In genomic region chr1:168164945-168165344, GRCm38 (mm10) we compare ENCODE assay signal across 13 mouse cellular contexts.
DNase-seq lines count a peak whose midpoint lies in the region; ATAC-seq and TF ChIP-seq lines count a peak whose summit lies in the region.
"Had no signal": no experiment of that assay in that cellular context is flagged by ENCODE, and none has a peak within 500 bp of the region (broad histone marks: within the 10 kb centered on the region; RNA-seq: fewer than 3 reads in every experiment).

No protein-coding gene starts in this region.

- ATAC-seq in forebrain, postnatal 0 days: no peak
- no peak for ATAC-seq in forebrain, embryonic 11.5 days (replicated peaks; ENCODE audit: low FRiP score)
- 0 out of 2 replicates have a peak, but pooled peaks have one; percentile 47 for ATAC-seq in kidney, embryonic 14.5 days (ENCODE audit: low FRiP score, low TSS enrichment)
- ATAC-seq in hindbrain, embryonic 13.5 days (ENCODE audit: low FRiP score): no peak
- ATAC-seq in midbrain, postnatal 0 days (ENCODE audit: low FRiP score): no peak

- no peak overlapping the region for H3K4me2 ChIP-seq in forebrain, postnatal 0 days (ENCODE audit: low read depth)
- no peak overlapping the region for H3K4me2 ChIP-seq in forebrain, embryonic 11.5 days (ENCODE audit: low read depth, low read length, severe bottlenecking)
- H3K4me2 ChIP-seq in kidney, embryonic 14.5 days (replicated peaks; ENCODE audit: low read depth, low read length): no peak overlapping the region
- no peak overlapping the region for H3K4me2 ChIP-seq in hindbrain, embryonic 13.5 days
- H3K4me2 ChIP-seq in midbrain, postnatal 0 days (ENCODE audit: low read depth, low read length, poor library complexity, severe bottlenecking): no peak overlapping the region
- H3K4me2 ChIP-seq: heart, embryonic 11.5 days; lung, embryonic 15.5 days had no signal

- H3K27me3 ChIP-seq in forebrain, postnatal 0 days (ENCODE audit: insufficient read depth, low read length): no peaks in the 10 kb centered on the region
- no peaks in the 10 kb centered on the region for H3K27me3 ChIP-seq in forebrain, embryonic 11.5 days (ENCODE audit: control insufficient read depth, insufficient read depth, low read length)
- H3K27me3 ChIP-seq in kidney, embryonic 14.5 days (ENCODE audit: control insufficient read depth, insufficient read depth, low read length): no peaks in the 10 kb centered on the region
- no peaks in the 10 kb centered on the region for H3K27me3 ChIP-seq in hindbrain, embryonic 13.5 days
- no peaks in the 10 kb centered on the region for H3K27me3 ChIP-seq in midbrain, postnatal 0 days (ENCODE audit: insufficient read depth, low read length)
- H3K27me3 ChIP-seq: lung, embryonic 15.5 days had no signal

- no peak for DNase-seq in forebrain, postnatal 0 days
- no peak for DNase-seq in forebrain, embryonic 11.5 days (ENCODE audit: low spot score)
- DNase-seq in kidney, postnatal 4 days: no peak
- no peak for DNase-seq in midbrain, postnatal 0 days (ENCODE audit: low spot score)
- no peak for DNase-seq in lung, postnatal 25 days (ENCODE audit: low spot score)
- no peak for DNase-seq in ovary, postnatal 14 days (ENCODE audit: low spot score)
- DNase-seq: adrenal gland, adult 2 months; B cell, adult 2 months; cerebellum, adult 18-20 months had no signal

- no peak overlapping the region for H3K9ac ChIP-seq in forebrain, postnatal 0 days
- no peak overlapping the region for H3K9ac ChIP-seq in forebrain, embryonic 11.5 days (ENCODE audit: low read length)
- no peak overlapping the region for H3K9ac ChIP-seq in kidney, embryonic 14.5 days (ENCODE audit: low read depth, low read length)
- H3K9ac ChIP-seq in hindbrain, embryonic 13.5 days: no peak overlapping the region
- H3K9ac ChIP-seq in midbrain, postnatal 0 days (replicated peaks; ENCODE audit: low read length, poor library complexity, severe bottlenecking): no peak overlapping the region
- H3K9ac ChIP-seq: lung, embryonic 15.5 days had no signal

- 84% methylated on average over 3 of the region's 3 CpGs for WGBS in forebrain, postnatal 0 days
- WGBS in forebrain, embryonic 11.5 days: 90% methylated on average over 3 of the region's 3 CpGs
- WGBS in kidney, embryonic 14.5 days: 31% methylated on average over 3 of the region's 3 CpGs
- 76% methylated on average over 3 of the region's 3 CpGs for WGBS in hindbrain, embryonic 13.5 days
- 74% methylated on average over 3 of the region's 3 CpGs for WGBS in midbrain, postnatal 0 days

- peak overlapping the region; percentile 35; the same call in 1 of the 2 replicates for H3K27ac ChIP-seq in forebrain, postnatal 0 days (ENCODE audit: low read depth, low read length)
- no peak overlapping the region for H3K27ac ChIP-seq in forebrain, embryonic 11.5 days (ENCODE audit: low read depth, low read length)
- no peak overlapping the region for H3K27ac ChIP-seq in kidney, embryonic 14.5 days (ENCODE audit: low read depth, low read length)
- peak overlapping the region; percentile 87 for H3K27ac ChIP-seq in hindbrain, embryonic 13.5 days
- H3K27ac ChIP-seq in midbrain, postnatal 0 days (ENCODE audit: low read depth, low read length): peak overlapping the region; percentile 65; the same call in 1 of the 2 replicates
- H3K27ac ChIP-seq: lung, embryonic 15.5 days had no signal

- no peaks in the 10 kb centered on the region for H3K9me3 ChIP-seq in forebrain, postnatal 0 days (ENCODE audit: low read length)
- no peaks in the 10 kb centered on the region for H3K9me3 ChIP-seq in forebrain, embryonic 11.5 days (ENCODE audit: control insufficient read depth, low read length)
- H3K9me3 ChIP-seq in kidney, embryonic 14.5 days (ENCODE audit: control insufficient read depth, low read length): no peaks in the 10 kb centered on the region
- no peaks in the 10 kb centered on the region for H3K9me3 ChIP-seq in hindbrain, embryonic 13.5 days
- no peaks in the 10 kb centered on the region for H3K9me3 ChIP-seq in midbrain, postnatal 0 days (ENCODE audit: low read length)
- H3K9me3 ChIP-seq: lung, embryonic 15.5 days had no signal

- no peak overlapping the region for H3K4me3 ChIP-seq in forebrain, postnatal 0 days (ENCODE audit: low read depth, low read length)
- H3K4me3 ChIP-seq in forebrain, embryonic 11.5 days (ENCODE audit: low read depth, low read length): no peak overlapping the region
- no peak overlapping the region for H3K4me3 ChIP-seq in kidney, embryonic 14.5 days (ENCODE audit: low read length)
- no peak overlapping the region for H3K4me3 ChIP-seq in hindbrain, embryonic 13.5 days
- H3K4me3 ChIP-seq in midbrain, postnatal 0 days (ENCODE audit: low read depth, low read length): no peak overlapping the region
- H3K4me3 ChIP-seq: lung, embryonic 15.5 days had no signal

- H3K36me3 ChIP-seq in forebrain, postnatal 0 days (ENCODE audit: insufficient read depth): peaks cover 7% of the 10 kb centered on the region; the same call in 1 of the 2 replicates
- H3K36me3 ChIP-seq in forebrain, embryonic 11.5 days (ENCODE audit: control insufficient read depth, insufficient read depth, low read length): no peaks in the 10 kb centered on the region
- H3K36me3 ChIP-seq in kidney, embryonic 14.5 days (ENCODE audit: control insufficient read depth, insufficient read depth, low read length): no peaks in the 10 kb centered on the region; the same call in 1 of the 2 replicates
- no peaks in the 10 kb centered on the region; the same call in 1 of the 2 replicates for H3K36me3 ChIP-seq in hindbrain, embryonic 13.5 days
- H3K36me3 ChIP-seq in midbrain, postnatal 0 days (ENCODE audit: insufficient read depth, low read length): no peaks in the 10 kb centered on the region

- TF ChIP-seq CTCF in forebrain, postnatal 0 days (IDR thresholded peaks at IDR 0.05; ENCODE audit: low read depth): no peak
- no peak for TF ChIP-seq CTCF in midbrain, postnatal 0 days (IDR thresholded peaks at IDR 0.05)

- H3K4me1 ChIP-seq in forebrain, postnatal 0 days (ENCODE audit: insufficient read depth): peaks cover 10% of the 10 kb centered on the region
- no peaks in the 10 kb centered on the region; the same call in 1 of the 2 replicates for H3K4me1 ChIP-seq in forebrain, embryonic 11.5 days (replicated peaks; ENCODE audit: control insufficient read depth, insufficient read depth, low read length)
- H3K4me1 ChIP-seq in kidney, embryonic 14.5 days (ENCODE audit: control insufficient read depth, insufficient read depth, low read length): peaks cover 12% of the 10 kb centered on the region
- H3K4me1 ChIP-seq in hindbrain, embryonic 13.5 days (replicated peaks): peaks cover 48% of the 10 kb centered on the region
- 0 out of 2 replicates have a peak, but pooled peaks cover 9% of the 10 kb centered on the region for H3K4me1 ChIP-seq in midbrain, postnatal 0 days (ENCODE audit: insufficient read depth, low read length)

Comparison
In these comparisons a context has a peak if more than half of its experiments do, and no peak if none do; other contexts are left out.
1. H3K27ac ChIP-seq: peak in forebrain, postnatal 0 days (single experiment), hindbrain, embryonic 13.5 days (single experiment) and midbrain, postnatal 0 days (single experiment); none in forebrain, embryonic 11.5 days (single experiment) and kidney, embryonic 14.5 days (single experiment).